Mouse (Mus musculus): Measurements from ENCODE around the gene Olfr156.

- TF ChIP-seq POLR2A (IDR thresholded peaks at IDR 0.05; ENCODE audit: low read depth, low read length) (no peak), CTCF (IDR thresholded peaks at IDR 0.05; ENCODE audit: borderline replicate concordance, insufficient read depth, low read length) (no peak)
Observed at GRCm38 (mm10) chr4:43833752-43834151, 10.1 kb upstream of the Olfr156 start.

Data from embryonic fibroblast, embryonic 13.5 days (primary cell).